Mouse (Mus musculus) right cerebral cortex, postnatal 14 days (tissue): ENCODE data around the gene Farp1.
"Not testable (repeated sequence)": the region's sequence is repeated elsewhere in the genome, so short reads cannot be mapped to it uniquely, and the experiment has no call there.

Experiments used
- DNase-seq: peaks from one replicate; pipeline ENCODE4 v3.0.0; 2022

Farp1 gene

DNA sequence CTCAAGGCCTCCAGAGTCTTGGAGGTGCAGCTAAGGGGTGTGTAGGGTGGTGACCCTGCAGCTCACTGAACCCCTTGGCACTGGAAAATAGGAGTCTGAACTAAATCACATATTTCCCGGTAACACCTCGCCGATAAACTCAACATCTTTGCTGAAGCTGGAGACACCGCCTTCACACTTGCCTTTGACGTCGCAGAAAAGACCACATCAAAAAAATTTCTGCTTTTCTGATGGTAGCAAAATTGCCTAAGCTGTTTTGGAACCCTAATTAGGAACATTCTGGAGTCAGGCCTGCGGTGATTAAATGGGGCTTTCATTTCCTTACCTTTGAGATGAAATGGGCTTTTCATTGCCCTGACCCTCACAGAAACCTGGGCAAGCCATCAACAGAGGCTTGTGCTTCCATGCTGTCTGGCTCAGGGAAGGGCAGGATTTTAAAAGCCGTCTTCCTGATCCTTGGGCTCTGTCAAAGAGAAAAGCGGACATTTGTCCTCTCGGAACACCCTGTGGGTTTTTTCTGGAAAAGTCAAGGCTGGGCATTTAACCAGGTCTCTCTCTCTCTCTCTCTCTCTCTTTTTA, 72.8 kb downstream of the Farp1 start:
- DNase-seq, result no peak

DNA sequence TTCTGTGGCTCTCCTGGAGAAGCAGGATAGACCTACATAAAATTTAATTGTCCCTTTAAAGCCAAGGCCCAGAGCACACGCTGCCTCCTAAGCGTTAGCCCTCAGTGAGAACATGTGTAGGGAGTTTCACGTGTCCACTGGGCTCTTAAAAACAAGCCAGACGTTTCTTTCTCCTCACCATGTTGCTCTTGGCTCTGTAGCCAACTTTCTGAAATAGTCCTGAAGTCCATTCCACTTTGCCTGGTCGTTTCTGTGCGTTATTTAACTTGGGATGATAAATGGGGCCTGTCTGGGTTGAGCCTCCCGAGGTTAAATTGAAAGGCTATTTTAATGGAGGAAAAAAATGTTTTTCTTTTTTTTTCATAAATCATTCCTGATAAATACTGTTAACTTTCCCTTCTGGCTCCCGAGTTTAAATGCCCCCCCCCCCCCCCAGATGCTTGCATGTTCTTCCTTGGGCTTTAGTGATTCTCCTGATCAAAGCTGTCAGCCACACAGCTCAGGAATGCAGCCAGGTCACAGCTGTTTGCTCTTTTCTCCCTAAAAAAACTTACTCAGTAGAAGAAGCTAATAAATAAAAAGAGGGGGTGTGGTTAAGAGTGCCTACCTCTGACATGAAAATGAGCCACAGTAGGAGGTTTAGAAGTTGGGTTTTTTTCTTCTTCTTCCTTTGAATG, 73.6 kb downstream of the Farp1 start:
- no peak for DNase-seq

DNA sequence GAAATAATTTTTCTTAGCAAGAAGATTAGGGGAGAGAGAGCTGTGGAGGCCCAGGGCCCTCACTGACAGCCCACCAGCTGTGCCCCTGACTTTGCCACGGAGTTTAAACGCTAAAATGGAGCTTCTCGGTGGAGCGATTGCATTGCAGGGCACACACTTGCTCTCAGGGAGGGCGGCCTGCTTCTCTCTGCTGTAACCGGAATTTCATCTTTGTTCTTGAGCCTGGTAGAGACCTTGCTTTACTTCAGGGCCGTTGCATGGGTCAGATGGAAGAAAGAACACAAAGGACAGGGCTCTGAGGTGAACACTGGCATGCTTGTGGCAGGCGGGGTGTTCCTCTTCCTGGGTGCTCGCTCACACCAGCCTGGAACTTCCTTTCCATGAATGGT, 74.1 kb downstream of the Farp1 start:
- no peak for DNase-seq

GRCm38 (mm10) chr14:121110492-121111267, 75.7 kb downstream of the Farp1 start:
- no peak for DNase-seq

GRCm38 (mm10) chr14:121112061-121112460, 77.1 kb downstream of the Farp1 start:
- DNase-seq, result no peak

DNA sequence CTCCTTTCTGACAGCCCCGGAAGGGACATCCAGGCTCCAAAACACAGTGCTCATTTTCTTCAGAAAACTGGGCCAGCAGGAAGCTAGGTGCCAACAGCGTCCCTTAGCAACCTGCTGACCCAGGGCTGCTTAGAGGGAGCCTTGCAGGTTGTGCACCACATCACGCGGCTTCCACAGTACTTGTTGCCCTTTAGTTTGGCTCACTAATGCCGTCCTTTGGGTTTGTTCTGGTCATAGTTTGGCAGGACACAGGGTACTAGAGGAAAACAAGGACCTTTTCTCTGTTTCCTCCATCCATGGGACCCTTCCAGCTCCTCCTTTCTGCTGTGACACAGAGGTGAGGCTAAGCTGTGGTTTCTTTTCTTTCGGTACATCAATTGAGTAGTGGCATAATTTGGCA, 78.8 kb downstream of the Farp1 start:
- no peak for DNase-seq

DNA sequence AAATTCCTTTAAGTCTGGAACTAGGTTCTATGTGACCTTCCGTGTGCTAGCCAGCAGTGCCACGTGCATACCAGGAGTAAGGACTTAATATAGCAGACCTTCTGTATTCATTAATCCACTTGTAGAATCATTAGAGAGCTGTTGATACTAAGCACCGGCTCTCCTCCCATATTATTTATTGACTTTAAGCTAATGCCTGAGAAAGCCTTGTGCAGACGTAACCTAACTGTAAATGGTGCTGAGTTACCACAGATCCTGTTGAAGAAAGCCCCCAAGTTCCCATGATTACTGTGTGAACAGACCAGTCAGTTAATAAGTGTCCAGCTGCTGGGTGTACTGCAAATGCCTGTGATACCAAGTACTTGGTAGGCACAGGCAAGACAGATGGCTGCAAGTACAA, 81.7 kb downstream of the Farp1 start:
- no peak for DNase-seq

GRCm38 (mm10) chr14:121118860-121119259, 83.9 kb downstream of the Farp1 start:
- DNase-seq, result no peak

- no peak for DNase-seq
These were observed 86.7 kb downstream of the Farp1 start for GRCm38 (mm10) chr14:121121664-121122063.

DNA sequence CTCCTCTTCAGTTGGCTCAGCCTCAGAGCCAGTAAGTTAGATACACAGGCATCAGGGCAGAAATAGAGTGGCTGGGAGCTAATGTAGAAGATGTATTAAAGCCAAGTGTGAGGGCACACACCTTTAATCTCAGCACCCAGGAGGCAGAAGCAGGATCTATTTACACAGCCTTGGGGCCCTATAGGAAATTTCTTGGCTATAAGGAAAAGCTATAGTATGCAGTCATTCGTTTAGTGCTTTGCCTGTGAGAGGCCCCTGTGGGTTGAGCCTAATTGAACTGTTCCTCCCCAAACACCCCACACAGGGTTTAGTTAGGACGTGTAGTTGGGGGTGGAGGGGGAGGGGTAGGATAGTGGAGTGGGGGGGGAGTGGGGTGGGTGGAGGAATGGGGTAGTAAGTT, 87.9 kb downstream of the Farp1 start:
- DNase-seq, result no peak

DNA sequence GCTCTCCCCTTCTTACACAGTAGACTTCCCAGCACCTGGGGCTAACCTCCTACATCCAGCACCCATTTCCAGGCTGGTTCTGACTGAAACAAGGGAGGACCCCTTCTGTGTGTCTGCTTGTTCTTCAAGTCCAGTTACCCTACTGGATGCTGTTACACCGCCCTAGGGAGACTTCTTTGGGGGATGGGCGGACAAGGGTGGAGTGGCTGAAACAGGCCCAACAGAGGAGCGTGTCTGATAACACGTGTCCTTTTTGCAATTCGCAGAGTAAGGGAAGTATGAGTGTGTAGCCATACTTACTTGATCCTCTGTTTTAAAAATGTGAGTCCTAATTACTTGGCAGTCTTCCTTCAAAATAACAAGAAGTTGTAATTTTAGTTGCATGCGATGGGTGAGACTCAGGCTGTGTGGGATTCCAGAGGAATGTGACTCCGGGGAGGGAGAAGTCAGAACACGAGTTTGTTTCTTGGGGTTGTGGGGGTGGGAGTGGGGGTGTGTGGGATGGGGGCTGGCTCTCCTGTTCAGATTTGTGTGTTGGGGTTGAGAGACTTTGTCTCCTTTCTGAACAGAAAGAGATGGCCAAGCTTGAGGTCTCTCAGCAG, 89.5 kb downstream of the Farp1 start:
- DNase-seq, result no peak

DNA sequence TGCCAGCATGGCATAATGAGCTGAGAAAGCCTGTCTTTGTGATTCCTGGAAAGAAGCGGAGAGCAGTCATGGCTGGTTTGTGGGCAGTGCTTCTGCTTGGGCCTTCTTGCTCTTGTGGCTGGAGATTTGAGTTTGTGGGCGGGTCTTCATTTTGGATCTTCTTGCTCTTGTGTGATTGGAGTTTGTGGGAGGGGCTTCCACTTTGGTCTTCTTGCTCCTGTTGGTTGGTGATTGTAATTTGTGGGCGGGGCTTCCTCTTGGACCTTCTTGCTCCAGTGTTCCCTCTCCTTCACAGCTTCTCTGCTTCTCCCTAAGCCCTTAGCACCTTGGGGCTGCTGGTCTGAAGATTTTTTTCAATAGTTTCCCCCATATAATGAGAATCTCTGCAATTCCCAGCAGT, 90.7 kb downstream of the Farp1 start:
- no peak for DNase-seq

DNA sequence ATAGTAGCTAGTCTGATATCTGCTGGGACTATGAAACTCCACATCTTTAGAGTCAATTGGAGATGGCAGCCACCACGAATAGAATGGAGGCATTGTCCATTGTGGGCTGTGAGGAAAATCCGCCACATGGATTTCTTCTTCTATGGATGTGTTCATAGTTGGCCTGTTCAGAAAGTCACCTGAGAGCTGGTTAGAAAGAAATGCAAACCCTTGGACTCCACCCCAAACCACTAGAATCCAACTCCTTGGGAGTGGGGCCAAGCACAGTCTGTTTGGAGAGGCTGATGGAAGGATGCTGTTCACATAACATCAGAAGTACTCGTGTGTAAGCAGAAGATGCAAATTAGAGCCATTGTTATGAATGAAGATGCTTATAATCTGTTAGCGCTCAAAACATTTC, 91.3 kb downstream of the Farp1 start:
- DNase-seq, result no peak

- DNase-seq, result no peak
These were observed 94.1 kb downstream of the Farp1 start for GRCm38 (mm10) chr14:121128858-121129800.

DNA sequence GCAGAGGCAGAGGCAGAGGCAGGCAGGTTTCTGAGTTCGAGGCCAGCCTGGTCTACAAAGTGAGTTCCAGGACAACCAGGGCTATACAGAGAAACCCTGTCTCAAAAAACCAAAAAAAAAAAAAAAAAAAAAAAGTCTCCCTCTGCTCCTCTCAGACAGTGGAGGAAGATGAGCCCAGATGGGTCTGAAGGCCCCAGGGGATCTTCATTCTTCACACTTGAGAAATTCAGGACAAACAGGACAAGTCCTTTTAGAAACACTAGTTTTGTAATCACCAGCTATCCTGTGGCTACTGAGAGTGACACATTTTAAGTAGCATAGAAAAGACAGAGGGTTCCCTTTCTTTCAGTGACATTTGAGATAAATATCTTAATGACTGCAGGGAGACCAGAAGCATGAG, 95.4 kb downstream of the Farp1 start:
- DNase-seq, result not testable (repeated sequence)

- DNase-seq, result no peak
These were observed 99.4 kb downstream of the Farp1 start for GRCm38 (mm10) chr14:121134414-121134813.

DNA sequence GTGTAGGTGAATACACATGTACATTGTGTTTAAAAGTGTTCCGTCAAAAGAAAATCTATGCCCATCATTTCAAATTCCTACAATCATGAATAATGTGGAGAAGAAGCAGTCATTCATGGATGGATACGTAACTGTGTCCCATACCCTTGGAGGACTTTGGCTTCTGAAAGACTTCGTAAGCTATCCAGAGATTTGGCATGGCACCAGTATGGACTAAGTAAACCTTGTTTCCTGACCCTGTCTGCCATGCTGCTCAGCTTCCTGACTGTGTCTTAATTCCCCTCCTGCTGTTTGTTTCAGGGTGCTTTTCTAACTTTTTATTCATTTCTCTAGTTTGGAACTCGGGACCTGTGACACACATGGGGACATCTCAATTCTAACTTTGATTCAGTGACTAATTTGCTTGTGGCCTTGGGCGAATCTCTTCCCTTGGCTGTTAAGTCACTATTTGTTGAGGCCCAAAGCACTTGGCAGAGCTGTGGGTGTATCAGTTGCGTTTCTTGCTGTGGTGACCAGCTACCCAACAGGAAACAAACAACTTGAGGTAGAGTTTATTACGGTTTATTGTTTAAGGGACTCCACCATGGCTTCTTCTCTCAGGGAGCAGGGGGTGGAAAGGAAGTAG, 108.9 kb downstream of the Farp1 start:
- DNase-seq, result no peak

DNA sequence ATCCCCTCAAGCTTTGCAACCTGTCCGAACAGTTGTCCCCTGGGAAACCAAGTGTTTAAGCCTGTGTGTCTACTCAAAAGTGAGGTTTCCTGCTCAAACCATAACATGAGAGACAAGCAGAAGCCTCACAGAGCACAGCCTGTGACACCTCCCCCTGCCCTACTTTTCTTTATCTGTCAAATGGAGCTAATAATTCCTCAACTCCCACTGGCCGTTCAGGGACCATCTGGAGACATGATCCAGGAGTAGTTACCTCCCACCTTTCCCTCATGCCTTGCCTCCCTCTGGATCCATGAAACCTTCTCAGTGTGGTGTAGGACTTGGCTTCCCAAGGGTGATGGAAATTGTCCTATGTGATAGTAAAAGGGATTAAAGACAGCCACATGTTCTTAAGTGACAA, 109.5 kb downstream of the Farp1 start:
- no peak for DNase-seq

DNA sequence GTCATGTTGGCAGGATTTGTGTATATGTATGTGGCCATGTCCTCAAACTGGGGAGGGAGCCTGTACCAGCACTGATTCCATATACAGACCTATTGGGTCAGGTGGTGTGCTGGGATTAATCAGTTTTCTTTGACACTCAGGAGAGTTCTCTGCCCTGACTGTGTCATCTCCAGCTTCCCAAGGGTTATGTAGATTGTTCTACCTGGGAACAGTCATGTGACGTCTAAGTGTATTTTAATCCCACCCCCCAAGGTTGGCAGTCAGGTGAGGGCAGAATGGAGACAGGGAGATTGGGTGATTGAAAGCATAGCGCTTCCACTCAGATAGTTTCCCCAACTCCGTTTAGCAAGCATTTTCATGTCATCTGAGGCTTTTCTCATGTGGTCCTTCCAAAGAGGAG, 110.3 kb downstream of the Farp1 start:
- no peak for DNase-seq

DNA sequence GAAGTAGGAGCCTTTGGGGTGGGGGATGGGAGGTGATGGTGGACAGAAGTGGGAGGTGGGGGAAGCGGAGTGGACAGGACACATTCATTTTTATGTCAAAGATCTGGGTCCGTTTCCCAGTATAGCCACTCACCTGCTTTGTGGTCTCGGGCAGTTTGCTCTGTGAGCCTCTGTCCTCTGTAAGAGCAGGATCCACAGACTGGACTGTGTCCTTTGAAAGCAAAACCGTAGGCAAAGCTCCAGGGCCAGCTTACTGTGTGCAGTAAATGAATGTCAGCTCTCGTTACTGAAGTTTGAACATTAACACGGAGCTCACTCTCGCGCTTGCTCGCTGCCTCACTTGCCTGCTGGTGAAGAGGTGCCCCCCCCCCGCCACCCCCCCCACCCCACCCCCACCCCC, 110.7 kb downstream of the Farp1 start:
- no peak for DNase-seq

- no peak for DNase-seq
These were observed 111.2 kb downstream of the Farp1 start for GRCm38 (mm10) chr14:121146213-121146612.

DNA sequence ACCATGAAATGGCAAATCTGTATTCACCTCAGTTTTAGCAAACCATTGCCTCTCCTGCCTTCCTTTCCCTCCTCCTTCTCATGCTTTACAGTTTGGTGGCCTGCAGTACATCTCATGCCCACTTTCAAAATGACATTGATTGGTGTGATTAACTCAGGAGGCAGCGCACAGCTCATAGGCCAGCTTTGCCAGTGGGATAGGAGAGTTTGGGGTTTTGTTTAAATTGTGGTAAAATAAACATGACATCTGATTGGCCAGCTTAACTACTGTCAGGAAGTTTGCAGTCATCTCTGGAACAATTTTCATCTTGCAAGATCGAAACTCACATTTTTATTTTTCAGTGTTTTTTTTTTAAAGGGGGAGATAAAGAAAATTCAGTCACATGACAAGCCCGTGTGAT, 112.0 kb downstream of the Farp1 start:
- no peak for DNase-seq
